ENCODE assay signal across 16 mouse cellular contexts in genomic region chr6:140478943-140479342, GRCm38 (mm10). TPM values are rescaled to one million over a fixed set of nuclear protein-coding genes. Genes with fewer than 3 reads are reported as not detected.
A peak's percentile ranks its signal among the peaks of the same experiment; 100 is the strongest.
DNase-seq lines count a peak whose midpoint lies in the region; ATAC-seq and TF ChIP-seq lines count a peak whose summit lies in the region.
"Had no signal": no experiment of that assay in that cellular context is flagged by ENCODE, and none has a peak within 500 bp of the region (broad histone marks: within the 10 kb centered on the region; RNA-seq: fewer than 3 reads in every experiment).

No protein-coding gene starts in this region.

- H3K4me3 ChIP-seq in forebrain, postnatal 0 days (ENCODE audit: low read depth, low read length): no peak overlapping the region
- H3K4me3 ChIP-seq: embryonic facial prominence, embryonic 12.5 days; liver, embryonic 12.5 days had no signal

- no peaks in the 10 kb centered on the region for H3K9me3 ChIP-seq in forebrain, postnatal 0 days (ENCODE audit: low read length)
- H3K9me3 ChIP-seq: embryonic facial prominence, embryonic 12.5 days; liver, embryonic 12.5 days had no signal

- peak; percentile 89 for ATAC-seq in forebrain, postnatal 0 days
- ATAC-seq: CD4-positive, CD25-positive, alpha-beta regulatory T cell, adult 4 months; inflammation-experienced regulatory T-cells, adult 6 months; liver, embryonic 12.5 days had no signal

- TF ChIP-seq CTCF in forebrain, postnatal 0 days (IDR thresholded peaks at IDR 0.05; ENCODE audit: low read depth): no peak

- H3K27ac ChIP-seq in forebrain, postnatal 0 days (ENCODE audit: low read depth, low read length): no peak overlapping the region
- H3K27ac ChIP-seq: embryonic facial prominence, embryonic 12.5 days; kidney, postnatal 0 days; liver, embryonic 12.5 days had no signal

- H3K36me3 ChIP-seq in forebrain, postnatal 0 days (ENCODE audit: insufficient read depth): no peaks in the 10 kb centered on the region
- H3K36me3 ChIP-seq: embryonic facial prominence, embryonic 12.5 days; liver, embryonic 12.5 days had no signal

- peaks cover 13% of the 10 kb centered on the region for H3K4me1 ChIP-seq in forebrain, postnatal 0 days (ENCODE audit: insufficient read depth)
- H3K4me1 ChIP-seq: liver, embryonic 12.5 days had no signal

- intact Hi-C loops in left cerebral cortex, postnatal 10 days (cut with DNase I): no loop called here

- H3K9ac ChIP-seq in forebrain, postnatal 0 days: no peak overlapping the region
- H3K9ac ChIP-seq: embryonic facial prominence, embryonic 12.5 days; liver, embryonic 12.5 days had no signal

- WGBS in forebrain, postnatal 0 days: 30% methylated on average over 5 of the region's 5 CpGs

- peak; percentile 69 for DNase-seq in layer of hippocampus, adult 9-11 months
- DNase-seq in layer of hippocampus, postnatal 25 days (ENCODE audit: extremely low spot score in 1 of 2, low spot score in 1 of 2): no peak
- DNase-seq in forebrain, postnatal 0 days: peak; percentile 82
- DNase-seq in left cerebral cortex, postnatal 10 days (ENCODE audit: extremely low spot score in 1 of 2, low spot score in 2 of 2): peak; percentile 67 to 79
- DNase-seq in right cerebral cortex, postnatal 36 days (ENCODE audit: low spot score in 2 of 2): peak; percentile 72 to 81
- DNase-seq in urinary bladder, postnatal 25 days (ENCODE audit: low spot score): no peak
- DNase-seq in gastrocnemius, postnatal 10 days: no peak
- DNase-seq: adrenal gland, postnatal 36 days; cerebellum, adult 11 months; cerebellum, postnatal 36 days; layer of hippocampus, postnatal 36 days had no signal

- no peak overlapping the region for H3K4me2 ChIP-seq in forebrain, postnatal 0 days (ENCODE audit: low read depth)
- H3K4me2 ChIP-seq: embryonic facial prominence, embryonic 12.5 days; liver, embryonic 12.5 days had no signal

- no peaks in the 10 kb centered on the region for H3K27me3 ChIP-seq in forebrain, postnatal 0 days (ENCODE audit: insufficient read depth, low read length)
- H3K27me3 ChIP-seq: embryonic facial prominence, embryonic 12.5 days; liver, embryonic 12.5 days had no signal

RNA-seq across cellular contexts. Expression of gene Plekha5, which starts 55.1 kb away (rescaled TPM):
- 100 to 1,000 TPM in 1 of 2 experiments, 10 to 100 TPM in 1; 78.0 to 107 TPM for total RNA-seq in layer of hippocampus, postnatal 25 days (2021)
- total RNA-seq in forebrain, postnatal 0 days (2014; rRNA removed): 32.0 and 34.0 TPM in 2 replicates
- 9.7 and 15.9 TPM in 2 replicates for polyA plus RNA-seq in forebrain, postnatal 0 days (2015; fragmentation: Nextera tagmentation; extraction: Ambion mirVana)
- total RNA-seq in left cerebral cortex, postnatal 10 days (2021): 10 to 100 TPM; 76.4 to 79.1 TPM
- 10 to 100 TPM; 20.0 to 23.4 TPM for total RNA-seq in gastrocnemius, postnatal 10 days (2021)

Comparison
In these comparisons a context has a peak if more than half of its experiments do, and no peak if none do; other contexts are left out.
1. DNase-seq: peak in layer of hippocampus, adult 9-11 months (single experiment), forebrain, postnatal 0 days (single experiment), left cerebral cortex, postnatal 10 days (2 of 2) and right cerebral cortex, postnatal 36 days (2 of 2); none in layer of hippocampus, postnatal 25 days (0 of 2), urinary bladder, postnatal 25 days (single experiment) and gastrocnemius, postnatal 10 days (single experiment).